Mouse (Mus musculus) retina, postnatal 7 days (tissue): ENCODE results near the gene Olfr635.
"Not testable (repeated sequence)": the region's sequence is repeated elsewhere in the genome, so short reads cannot be mapped to it uniquely, and the experiment has no call there.

Experiments used
- DNase-seq: peaks from one replicate; pipeline ENCODE4 v3.0.0-alpha.2; 2012; ENCODE audit warnings: low read depth, low spot score

Gene Olfr635

DNA sequence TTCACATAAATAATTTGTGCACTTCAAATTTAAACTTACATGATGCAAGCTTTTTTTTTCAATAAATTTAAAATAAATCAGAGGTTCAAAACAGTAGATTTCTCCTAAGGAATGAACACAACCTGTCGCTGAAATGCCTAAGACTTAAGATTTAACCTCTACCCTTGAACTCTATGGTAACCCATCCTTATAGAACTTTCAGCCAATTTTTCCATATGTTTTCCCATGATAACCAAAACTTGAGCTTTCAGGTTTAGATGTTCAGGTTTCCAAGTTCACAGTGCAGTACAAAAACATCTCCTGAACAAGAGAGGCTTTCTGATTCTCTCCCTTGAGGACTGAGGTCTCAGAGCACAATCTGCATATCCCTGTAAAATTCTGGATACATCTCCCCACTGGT, at the start of gene Olfr635:
TSS of gene Olfr635 (plus strand) at position 301 of the 400 bp plus-strand sequence.
- no peak for DNase-seq

GRCm38 (mm10) chr7:103928525-103928924, 42.4 kb upstream of the Olfr635 start, which contains the start of gene Olfr631:
TSS of gene Olfr631 (plus strand) at chr7:103928825.
- no peak for DNase-seq

DNA sequence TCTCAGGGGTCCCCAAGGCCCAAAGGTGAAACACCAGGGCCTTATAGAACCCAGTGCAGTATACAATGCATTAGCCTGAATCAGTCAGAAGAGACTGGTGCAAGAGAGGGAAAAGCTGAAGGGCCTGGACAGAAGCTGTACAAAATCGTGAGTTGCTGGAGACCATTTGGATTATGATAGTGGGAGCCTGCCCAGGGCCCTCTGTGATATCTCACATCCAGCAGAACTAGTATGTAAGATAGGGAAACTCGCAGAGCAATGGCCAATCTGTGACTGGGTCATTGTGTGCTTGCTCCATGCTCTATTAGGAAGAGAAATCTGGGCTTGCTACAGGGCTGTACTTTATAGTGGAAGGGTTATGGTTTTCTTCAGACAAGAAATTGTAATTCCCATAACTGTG, 36.7 kb upstream of the Olfr635 start, which contains the start of gene Olfr632:
TSS of gene Olfr632 (plus strand) at position 84 of the 400 bp plus-strand sequence.
- DNase-seq: no peak

DNA sequence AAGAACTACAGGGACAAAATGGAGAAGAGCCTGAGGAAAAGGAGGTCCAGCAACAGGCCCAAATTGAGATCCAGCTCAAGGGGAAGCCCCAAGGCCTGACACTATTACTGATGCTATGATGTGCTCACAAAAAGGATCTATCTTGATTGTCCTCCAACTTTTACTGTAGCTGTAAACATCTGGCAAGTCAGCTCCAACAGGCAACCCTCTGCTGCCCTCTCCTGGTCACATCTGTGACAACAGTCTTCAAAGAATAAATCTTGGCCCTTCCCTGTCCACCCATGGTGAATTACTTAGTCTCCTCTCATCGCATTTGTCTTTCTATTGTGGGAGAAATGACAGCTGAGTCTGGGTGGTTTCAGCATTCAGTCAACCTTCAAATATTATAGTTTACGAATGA, 28.2 kb upstream of the Olfr635 start:
- peak; percentile 27 for DNase-seq

DNA sequence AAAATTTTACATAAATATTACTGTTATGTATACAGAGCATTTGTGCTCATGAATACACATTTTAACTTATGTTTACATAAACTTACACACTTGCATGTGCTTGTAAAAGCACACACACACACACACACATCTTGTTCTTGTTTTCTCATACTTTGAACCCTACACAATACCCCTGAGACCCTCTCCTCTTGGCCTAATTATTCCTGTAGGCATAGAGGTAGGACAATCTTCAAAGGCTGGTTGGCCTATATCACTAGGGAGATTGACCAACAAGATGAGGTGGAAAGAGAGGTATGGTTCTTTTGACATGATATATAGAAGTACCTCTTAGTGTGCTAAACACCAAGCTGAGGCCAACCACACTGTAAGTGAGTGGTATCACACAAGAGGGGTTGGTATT, 26.8 kb upstream of the Olfr635 start, which contains the start of gene Olfr633:
TSS of gene Olfr633 (plus strand) at position 301 of the 400 bp plus-strand sequence.
- no peak for DNase-seq

DNA sequence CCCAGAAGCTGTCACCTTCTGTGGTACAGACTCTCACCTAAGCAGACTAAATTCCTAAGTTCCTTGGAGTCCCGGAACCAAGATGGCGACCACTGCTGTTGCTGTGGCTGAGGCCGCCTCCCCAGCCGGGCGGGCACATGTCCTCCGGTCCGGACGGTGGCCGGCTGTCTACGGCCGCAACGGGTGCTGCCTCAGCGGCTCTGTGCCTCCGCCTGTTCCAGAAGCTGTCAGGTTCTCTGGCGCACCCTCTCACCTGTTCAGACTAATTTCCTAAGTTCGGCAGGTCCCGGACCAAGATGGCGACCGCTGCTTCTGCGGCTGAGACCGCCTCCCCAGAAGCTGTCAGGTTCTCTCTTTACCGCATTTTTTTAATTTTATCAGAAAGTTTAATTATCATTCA, 4.1 kb upstream of the Olfr635 start:
- DNase-seq: not testable (repeated sequence)

- no peak for DNase-seq
These were observed 830 bp downstream of the Olfr635 start for GRCm38 (mm10) chr7:103971782-103972181.

DNA sequence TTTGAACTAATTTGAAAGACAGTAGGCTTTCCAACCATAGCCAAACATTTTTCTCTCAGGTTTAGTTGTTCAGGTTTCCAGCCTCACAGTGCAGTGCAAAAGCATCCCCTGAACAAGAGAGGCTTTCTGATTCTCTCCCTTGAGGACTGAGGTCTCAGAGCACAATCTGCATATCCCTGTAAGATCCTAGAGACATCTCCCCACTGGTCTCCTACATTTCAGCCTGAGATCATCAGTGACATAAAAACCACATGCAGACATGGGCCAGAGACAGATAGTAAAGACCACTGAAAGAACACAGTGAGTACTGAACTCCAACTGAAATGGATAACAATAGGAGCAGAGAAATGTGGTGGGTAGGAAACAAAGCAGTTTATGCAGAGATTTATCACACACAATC, 27.5 kb downstream of the Olfr635 start, which contains the start of gene Olfr638:
TSS of gene Olfr638 (plus strand) at position 301 of the 400 bp plus-strand sequence.
- DNase-seq: no peak

DNA sequence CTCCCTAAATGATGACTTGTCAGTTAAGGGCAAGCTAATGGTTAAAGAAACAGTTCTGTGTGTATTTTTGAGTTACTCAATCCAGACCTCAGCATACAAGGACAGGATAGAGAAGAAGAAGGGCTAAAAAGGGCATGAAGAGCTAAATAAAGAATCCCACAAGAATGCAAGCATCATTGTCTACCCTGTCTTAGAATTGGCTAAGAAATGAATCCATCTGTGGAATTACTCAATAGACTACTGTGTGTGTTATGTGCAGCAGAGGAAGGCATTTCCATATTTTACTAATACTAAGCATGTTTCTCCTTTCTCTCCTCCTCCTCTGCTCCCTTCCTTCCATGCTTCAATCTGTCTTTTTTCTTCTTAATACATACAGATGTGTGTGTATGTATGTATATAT, 28.2 kb downstream of the Olfr635 start:
- DNase-seq: no peak

DNA sequence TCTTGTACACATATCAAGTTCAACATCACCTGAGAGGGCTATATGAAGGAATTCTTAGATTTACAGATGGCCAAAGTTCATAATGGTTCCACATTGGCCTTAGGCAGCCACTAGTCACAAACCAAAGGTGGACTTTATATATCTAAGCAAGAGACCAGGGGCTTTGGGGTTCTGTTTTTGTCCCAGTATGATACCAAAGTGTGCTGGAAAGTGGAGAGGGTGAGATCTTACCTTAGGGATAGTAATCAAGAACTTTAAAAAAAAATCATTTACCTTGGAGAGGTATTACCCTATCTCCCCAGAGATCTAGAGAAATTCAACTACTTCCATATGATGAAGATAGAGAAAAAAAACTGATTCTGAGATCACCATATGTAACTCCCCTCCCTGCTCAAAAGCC, 46.3 kb downstream of the Olfr635 start, which contains the start of gene Olfr639:
TSS of gene Olfr639 (minus strand) at position 101 of the 400 bp plus-strand sequence.
- DNase-seq: no peak

DNA sequence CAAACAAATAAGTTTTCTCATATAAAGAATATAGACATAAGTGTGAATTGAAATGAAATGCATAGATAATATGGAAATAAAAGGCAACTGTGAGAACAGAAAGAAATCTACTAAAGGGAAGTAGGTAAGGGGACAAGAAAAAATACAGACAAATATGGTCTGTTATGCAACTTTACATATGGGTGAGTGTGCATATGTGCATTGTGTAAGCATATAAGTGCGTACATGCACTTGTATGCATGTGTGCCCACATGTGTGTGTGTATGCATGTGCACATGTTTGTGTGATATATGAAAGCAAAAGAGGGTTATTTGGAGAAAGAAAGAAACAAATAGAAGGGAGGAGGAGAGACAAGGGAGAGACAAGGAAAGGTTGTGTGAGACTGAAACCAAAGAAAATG, 48.0 kb downstream of the Olfr635 start:
- no peak for DNase-seq

DNA sequence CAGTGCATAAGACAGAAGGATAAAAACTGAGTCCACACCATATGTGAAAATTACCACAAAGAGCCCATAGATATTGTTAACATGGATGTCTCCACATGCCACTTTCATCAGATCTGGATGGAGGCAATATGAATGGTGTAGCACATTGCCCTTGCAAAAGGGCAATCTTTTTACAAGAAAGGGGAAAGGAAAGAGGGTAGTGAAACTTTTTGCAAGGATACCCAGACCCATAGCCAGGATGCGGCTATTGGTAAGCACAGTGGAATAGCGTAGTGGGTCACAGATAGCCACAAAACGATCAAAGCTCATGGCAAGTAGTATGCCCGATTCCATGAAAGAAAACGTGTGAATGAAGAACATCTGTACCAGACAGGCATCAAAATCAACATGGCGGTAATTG, 50.7 kb downstream of the Olfr635 start:
- DNase-seq: no peak

DNA sequence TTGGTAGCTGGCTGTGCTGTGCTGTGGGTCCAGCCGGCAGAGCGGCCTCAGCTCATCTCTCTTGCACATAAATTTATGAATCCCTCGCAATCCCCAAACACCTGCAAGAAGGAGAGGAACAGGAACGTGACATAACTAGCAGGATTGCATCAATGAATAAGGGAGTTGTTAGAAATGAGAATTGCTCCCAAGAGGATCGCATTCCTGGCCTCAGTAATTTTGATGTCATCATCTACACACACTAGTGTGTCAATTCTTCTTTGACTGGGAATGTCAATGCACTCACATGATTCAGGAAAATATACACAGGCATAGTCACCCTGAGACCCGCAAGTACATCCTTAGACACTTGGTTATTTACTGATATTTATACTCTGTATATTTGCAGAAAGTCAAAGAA, 54.5 kb downstream of the Olfr635 start, which contains the start of gene Olfr640:
TSS of gene Olfr640 (minus strand) at position 101 of the 400 bp plus-strand sequence.
- DNase-seq: no peak

DNA sequence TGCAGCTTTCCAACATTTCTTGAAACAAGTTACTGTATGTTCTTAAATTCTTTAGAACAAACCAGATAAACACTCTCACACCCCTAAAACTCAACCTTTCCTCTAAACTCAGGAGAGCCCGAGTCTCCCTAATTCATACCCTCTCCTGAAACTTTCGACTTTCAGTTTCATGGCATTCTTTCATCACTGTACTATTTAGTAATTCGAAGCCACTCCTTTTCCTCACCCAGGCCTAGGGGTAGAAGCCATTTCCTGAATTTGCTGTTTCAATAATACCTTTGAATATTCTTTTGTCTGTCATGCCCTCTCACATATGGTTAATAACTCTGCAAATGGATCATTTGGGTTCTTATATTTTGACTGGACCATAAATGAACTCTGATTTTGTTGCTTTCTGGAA, 56.0 kb downstream of the Olfr635 start:
- no peak for DNase-seq

GRCm38 (mm10) chr7:104035145-104035544, 64.2 kb downstream of the Olfr635 start, which contains the start of gene Olfr641:
TSS of gene Olfr641 (plus strand) at chr7:104035445.
- DNase-seq: no peak
